Mouse (Mus musculus) liver (tissue): ENCODE measurements around the gene Gm49405.

Experiments
- DNase-seq: peaks from one replicate; pipeline ENCODE4 v3.0.0-alpha.2; 2020; ENCODE audit warnings: mixed read lengths

Gene Gm49405

GRCm38 (mm10) chr19:4052516-4053030, 52.1 kb downstream of the Gm49405 start:
- DNase-seq, result no peak

GRCm38 (mm10) chr19:4054613-4055012, 54.2 kb downstream of the Gm49405 start:
- no peak for DNase-seq
